Mouse (Mus musculus): ENCODE measurements around the gene Crlf1. TPM values are rescaled to one million over a fixed set of nuclear protein-coding genes. Genes with fewer than 3 reads are reported as not detected.

Gene Crlf1
- 2.4 and 2.9 TPM in 2 replicates for polyA plus RNA-seq (2015; fragmentation: Nextera tagmentation; extraction: Ambion mirVana)

DNA sequence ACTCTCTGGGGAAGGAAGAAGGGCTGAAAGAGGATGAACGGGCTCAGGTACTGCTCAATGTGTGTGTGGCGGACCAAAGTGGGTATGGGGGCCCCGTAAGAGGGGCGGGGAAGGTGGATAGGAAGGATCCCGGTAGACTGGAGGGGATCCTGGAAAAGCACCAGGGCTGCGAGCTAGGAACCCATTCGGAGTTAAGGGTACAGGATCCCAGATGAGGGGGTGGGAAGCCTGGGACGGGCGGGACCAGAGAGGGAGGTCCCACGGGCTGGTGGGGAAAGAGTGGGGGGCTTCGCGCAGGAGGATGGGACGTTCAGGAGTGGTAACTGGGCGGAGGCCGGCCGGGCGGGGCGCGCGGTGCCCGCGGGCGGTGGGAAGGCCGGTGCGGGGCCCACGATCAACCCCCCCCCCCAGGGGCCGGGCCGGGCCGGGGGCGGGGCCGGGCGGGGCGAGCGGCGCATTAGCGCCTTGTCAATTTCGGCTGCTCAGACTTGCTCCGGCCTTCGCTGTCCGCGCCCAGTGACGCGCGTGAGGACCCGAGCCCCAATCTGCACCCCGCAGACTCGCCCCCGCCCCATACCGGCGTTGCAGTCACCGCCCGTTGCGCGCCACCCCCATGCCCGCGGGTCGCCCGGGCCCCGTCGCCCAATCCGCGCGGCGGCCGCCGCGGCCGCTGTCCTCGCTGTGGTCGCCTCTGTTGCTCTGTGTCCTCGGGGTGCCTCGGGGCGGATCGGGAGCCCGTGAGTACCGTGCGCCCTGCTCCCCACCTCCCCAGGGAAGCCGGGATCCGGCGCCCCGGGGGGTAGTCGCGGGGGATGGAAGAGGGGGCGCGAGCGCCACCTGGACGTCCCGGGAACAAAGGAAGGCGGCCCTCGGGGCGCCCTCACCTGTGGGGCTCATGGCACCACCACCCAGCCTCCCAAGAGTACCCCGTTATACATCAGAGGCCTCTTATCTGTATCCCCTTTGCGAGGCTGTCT, at the start of gene Crlf1:
Crlf1 (plus strand) TSS at position 495 of the 977 bp plus-strand sequence.
- Histone ChIP-seq H3K4me3 (peak within 1 kb of the TSS; percentile 34), H3K27ac (no peak within 1 kb of the TSS), H3K4me2 (peak within 1 kb of the TSS; percentile 58), H3K9me3 (no peaks in the 10 kb centered on the region), H3K9ac (peak within 1 kb of the TSS; percentile 19), H3K4me1 (peaks cover 65% of the 10 kb centered on the region), H3K27me3 (replicated peaks) (peaks cover 98% of the 10 kb centered on the region), H3K36me3 (replicated peaks) (no peaks in the 10 kb centered on the region)
- no peak for ATAC-seq (replicated peaks)
- WGBS = under 1% methylated on average over 75 of the region's 93 CpGs

DNA sequence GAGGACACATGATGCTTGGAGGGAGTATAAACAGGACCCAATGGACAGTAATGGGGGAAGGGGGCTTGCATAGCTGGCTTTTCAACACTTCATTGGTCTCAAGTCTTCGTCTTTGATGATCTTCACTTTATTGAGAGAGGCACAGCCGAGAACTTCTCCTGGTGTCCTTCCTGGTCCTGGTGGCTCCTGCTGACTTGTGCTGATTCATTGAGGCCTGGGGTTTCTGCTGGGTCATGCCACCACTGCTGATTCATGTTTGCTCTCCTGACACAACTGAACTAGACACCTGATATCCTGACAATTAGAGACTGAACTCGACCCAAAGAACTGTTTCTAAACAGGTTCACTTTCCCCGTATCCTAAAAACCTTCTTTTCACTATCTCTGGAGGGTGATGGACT, 49.6 kb upstream of the Crlf1 start:
- Histone ChIP-seq H3K4me2 (no peak overlapping the region), H3K4me1 (peaks cover 13% of the 10 kb centered on the region), H3K36me3 (replicated peaks) (no peaks in the 10 kb centered on the region), H3K27ac (no peak overlapping the region), H3K9me3 (no peaks in the 10 kb centered on the region), H3K27me3 (replicated peaks) (peaks cover 3% of the 10 kb centered on the region; the same call in 1 of the 2 replicates), H3K9ac (no peak overlapping the region), H3K4me3 (no peak overlapping the region)
- ATAC-seq (replicated peaks) = no peak
- 89% methylated on average over 4 of the region's 4 CpGs for WGBS

DNA sequence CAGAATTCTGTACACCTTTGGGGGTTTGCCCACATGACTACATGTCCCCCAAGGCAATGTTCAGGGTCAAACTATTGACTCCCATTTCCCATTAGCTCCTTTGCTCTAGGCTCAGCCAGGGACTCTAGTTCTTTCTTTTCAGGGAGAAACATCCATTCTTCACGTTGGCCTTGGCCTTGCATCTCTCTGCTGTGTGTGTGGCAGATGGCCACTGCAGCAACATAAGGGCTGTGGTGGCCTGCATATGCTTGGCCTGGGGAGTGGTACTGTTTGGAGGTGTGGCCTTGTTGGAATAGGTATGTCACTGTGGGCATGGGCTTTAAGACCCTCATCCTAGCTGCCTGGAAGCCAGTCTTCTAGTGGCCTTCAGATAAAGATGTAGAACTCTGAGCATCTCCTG, 47.0 kb upstream of the Crlf1 start:
- H3K27ac ChIP-seq = no peak overlapping the region
- H3K4me2 ChIP-seq = no peak overlapping the region
- H3K9me3 ChIP-seq = no peaks in the 10 kb centered on the region
- peaks cover under 1% of the 10 kb centered on the region; the same call in 1 of the 2 replicates for H3K27me3 ChIP-seq (replicated peaks)
- no peak overlapping the region for H3K9ac ChIP-seq
- 0 out of 2 replicates have a peak, but pooled peaks cover 7% of the 10 kb centered on the region for H3K36me3 ChIP-seq (replicated peaks)
- no peaks in the 10 kb centered on the region for H3K4me1 ChIP-seq
- H3K4me3 ChIP-seq = no peak overlapping the region
- 71% methylated on average over 1 of the region's 1 CpGs for WGBS
- ATAC-seq (replicated peaks) = no peak

DNA sequence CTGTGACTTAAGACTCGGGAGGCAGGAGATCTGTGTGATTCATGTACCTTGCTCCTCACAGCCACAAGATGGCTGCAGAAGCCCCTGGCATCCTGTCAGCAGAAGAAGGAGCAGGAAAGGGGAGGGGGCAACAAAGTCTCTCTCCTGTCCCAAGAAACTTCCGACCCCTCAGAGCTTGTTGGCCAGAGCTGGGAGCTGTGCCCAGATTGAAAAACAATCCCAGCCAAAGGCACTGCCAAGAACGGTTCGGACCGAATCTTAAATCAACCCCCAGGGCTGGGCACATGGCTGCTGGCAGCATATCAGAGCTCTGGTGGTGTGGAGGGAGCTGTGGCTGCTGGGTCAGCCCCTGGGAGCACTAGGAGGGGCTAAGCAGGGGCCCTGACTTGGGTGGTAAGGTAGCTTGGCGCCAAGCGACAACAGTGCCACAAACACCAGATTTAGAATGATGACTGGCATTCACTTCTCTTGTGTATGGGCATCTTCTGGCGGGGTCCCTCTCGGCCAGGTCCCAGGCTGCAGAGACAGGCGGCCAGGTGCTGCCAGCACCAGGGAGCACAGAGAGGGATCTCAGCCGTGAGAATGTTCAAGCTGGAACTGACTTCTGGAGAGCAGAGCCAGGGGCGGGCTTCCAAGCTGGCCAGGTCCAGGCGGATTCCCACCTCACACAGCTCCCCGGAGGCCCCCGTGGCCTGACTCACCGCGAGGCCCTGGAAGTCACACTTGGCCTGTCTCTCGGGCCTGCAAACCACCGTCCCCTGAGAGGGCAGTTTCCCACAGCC, 45.1 kb upstream of the Crlf1 start:
- Histone ChIP-seq H3K27me3 (replicated peaks) (no peaks in the 10 kb centered on the region), H3K27ac (no peak overlapping the region), H3K4me3 (no peak overlapping the region), H3K4me2 (no peak overlapping the region), H3K9me3 (no peaks in the 10 kb centered on the region), H3K9ac (no peak overlapping the region), H3K4me1 (no peaks in the 10 kb centered on the region), H3K36me3 (replicated peaks) (0 out of 2 replicates have a peak, but pooled peaks cover 7% of the 10 kb centered on the region)
- 0 out of 2 replicates have a peak, but pooled peaks have one; percentile 38 for ATAC-seq (replicated peaks)
- 76% methylated on average over 19 of the region's 19 CpGs for WGBS

DNA sequence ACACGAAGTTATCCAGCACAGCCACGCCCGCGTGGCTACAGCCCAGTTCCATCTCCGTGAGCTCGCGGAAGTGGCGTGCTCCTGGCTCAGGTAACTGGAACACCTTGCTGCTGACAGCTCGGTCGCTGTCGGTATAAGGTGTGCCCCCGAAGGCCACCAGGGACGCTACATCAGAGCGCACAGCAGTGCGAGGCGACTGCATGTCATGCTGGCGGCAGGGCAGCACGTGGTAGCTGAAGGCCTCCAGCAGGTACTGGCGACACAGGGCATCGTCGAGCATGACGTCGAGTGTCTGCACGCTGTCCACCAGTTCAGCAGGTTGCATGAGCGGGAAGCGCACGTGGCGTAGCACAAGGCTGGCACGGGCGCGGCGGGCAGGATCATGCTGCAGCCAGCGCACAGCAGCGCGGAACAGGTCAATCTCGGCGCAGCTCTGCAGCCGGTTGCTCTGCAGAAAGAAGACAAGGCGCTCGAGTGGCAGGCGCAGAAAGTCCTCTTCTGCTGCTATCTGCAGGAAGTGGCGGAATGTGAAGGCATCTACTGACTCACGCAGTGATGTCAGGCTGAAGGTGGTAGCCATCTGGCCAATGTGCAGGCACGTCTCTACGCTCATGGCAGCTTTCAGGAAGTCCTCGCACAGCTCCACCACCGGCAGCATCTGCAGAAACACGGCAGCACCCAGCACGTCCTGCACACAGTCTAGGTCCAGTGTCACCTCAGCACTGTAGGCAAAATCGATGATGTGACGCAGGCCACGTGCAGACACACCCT, 40.6 kb upstream of the Crlf1 start:
- 65% methylated on average over 52 of the region's 52 CpGs for WGBS
- no peak for ATAC-seq (replicated peaks)

DNA sequence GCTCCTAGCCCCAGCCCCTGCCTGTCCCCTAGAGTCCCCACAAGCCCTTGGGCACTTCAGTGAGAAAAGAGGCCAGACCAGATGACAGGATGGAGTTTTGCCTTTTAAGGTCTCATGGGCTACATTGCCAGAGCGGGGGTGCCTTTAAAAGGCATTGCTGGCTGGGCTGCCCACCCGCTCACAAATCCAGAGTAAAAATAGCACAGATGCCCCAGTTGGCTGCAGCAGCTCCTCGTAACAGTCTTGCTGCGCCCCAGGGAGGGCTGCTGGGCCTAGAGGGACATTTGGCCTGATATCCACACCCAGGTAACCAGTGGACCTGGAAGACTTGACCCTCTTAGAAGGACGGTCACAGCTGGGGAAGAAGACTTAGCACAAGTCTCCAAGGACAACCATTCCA, 39.1 kb upstream of the Crlf1 start:
- no peak overlapping the region for H3K27ac ChIP-seq
- H3K4me1 ChIP-seq = no peaks in the 10 kb centered on the region
- 89% methylated on average over 5 of the region's 5 CpGs for WGBS
- H3K4me3 ChIP-seq = no peak overlapping the region
- no peak overlapping the region for H3K4me2 ChIP-seq
- 0 out of 2 replicates have a peak, but pooled peaks cover 7% of the 10 kb centered on the region for H3K36me3 ChIP-seq (replicated peaks)
- no peaks in the 10 kb centered on the region for H3K9me3 ChIP-seq
- H3K9ac ChIP-seq = no peak overlapping the region
- ATAC-seq (replicated peaks) = no peak
- no peaks in the 10 kb centered on the region for H3K27me3 ChIP-seq (replicated peaks)

More for the DNA sequence above, 40.6 kb upstream of the Crlf1 start:
- no peak overlapping the region for H3K9ac ChIP-seq
- H3K4me3 ChIP-seq = no peak overlapping the region
- no peak overlapping the region for H3K27ac ChIP-seq
- H3K4me2 ChIP-seq = no peak overlapping the region
- no peaks in the 10 kb centered on the region for H3K27me3 ChIP-seq (replicated peaks)
- no peaks in the 10 kb centered on the region for H3K4me1 ChIP-seq
- 0 out of 2 replicates have a peak, but pooled peaks cover 7% of the 10 kb centered on the region for H3K36me3 ChIP-seq (replicated peaks)
- no peaks in the 10 kb centered on the region for H3K9me3 ChIP-seq

DNA sequence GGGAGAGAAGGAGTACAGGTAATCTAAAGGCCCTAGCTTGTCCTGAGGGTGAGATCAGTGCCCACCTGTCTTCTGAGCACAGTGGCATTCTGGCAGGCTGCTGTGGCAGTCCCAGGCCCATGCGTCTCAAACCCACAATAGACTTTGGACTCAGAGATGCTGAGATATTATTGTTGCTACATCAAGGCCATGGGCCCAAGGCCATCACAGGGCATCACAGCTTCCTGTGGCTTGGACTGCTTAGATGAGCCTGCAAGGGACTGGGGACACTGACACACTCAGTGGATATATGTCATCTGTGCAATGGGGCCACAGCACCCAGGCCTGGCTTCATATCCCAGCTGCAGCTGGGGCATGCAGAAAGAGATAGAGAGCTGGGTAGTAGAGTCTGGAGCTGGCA, 36.0 kb upstream of the Crlf1 start:
- ATAC-seq (replicated peaks) = no peak
- H3K27ac ChIP-seq = no peak overlapping the region
- no peaks in the 10 kb centered on the region for H3K4me1 ChIP-seq
- no peak overlapping the region for H3K4me3 ChIP-seq
- 95% methylated on average over 1 of the region's 1 CpGs for WGBS
- no peaks in the 10 kb centered on the region for H3K9me3 ChIP-seq
- H3K4me2 ChIP-seq = no peak overlapping the region
- no peaks in the 10 kb centered on the region for H3K27me3 ChIP-seq (replicated peaks)
- H3K9ac ChIP-seq = no peak overlapping the region
- H3K36me3 ChIP-seq (replicated peaks) = no peaks in the 10 kb centered on the region

DNA sequence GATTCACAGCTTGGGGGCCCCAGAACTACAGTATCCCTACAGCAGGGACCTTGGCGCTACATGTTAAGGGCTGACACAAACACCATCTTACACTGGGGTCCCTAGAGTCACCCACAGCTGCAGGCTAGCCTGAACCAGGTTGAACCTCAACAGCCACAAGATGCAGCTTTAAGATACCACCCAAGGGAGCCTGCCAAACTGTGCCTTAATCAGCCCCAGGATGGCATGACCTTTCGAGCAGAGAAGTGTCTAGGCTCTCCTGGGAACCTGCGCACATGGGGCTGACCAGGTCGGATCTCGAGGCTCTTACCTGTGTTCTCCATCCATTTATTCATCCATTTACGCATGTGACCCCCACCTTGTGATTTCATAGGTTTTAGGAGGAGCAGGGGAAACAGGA, 35.1 kb upstream of the Crlf1 start:
- Histone ChIP-seq H3K9me3 (no peaks in the 10 kb centered on the region), H3K27ac (no peak overlapping the region), H3K4me3 (no peak overlapping the region), H3K36me3 (replicated peaks) (no peaks in the 10 kb centered on the region), H3K9ac (no peak overlapping the region), H3K4me1 (no peaks in the 10 kb centered on the region), H3K4me2 (no peak overlapping the region), H3K27me3 (replicated peaks) (no peaks in the 10 kb centered on the region)
- WGBS = 85% methylated on average over 6 of the region's 6 CpGs
- no peak for ATAC-seq (replicated peaks)

DNA sequence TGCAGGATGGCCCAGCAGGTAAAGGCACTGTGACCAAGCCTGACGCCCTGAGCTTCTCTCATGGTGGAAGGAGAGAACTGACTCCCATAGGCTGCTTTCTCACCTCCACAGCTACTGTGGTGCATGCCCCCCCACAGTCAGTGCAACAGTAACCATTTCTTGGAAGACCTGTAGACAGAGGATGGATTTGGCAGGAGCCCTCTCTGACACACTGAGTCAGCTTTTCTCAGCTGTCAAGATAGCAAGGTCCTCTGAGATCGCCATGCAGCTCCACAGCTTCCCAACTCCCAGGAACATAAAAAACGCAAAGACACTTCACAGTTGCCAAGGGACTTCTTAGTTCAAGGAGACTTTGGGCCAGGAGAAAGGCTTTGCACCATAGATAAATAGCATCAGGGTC, 34.5 kb upstream of the Crlf1 start:
- Histone ChIP-seq H3K36me3 (replicated peaks) (no peaks in the 10 kb centered on the region), H3K9me3 (no peaks in the 10 kb centered on the region), H3K27me3 (replicated peaks) (no peaks in the 10 kb centered on the region), H3K4me3 (no peak overlapping the region), H3K27ac (no peak overlapping the region), H3K9ac (no peak overlapping the region), H3K4me2 (no peak overlapping the region), H3K4me1 (peaks cover 4% of the 10 kb centered on the region; the same call in 1 of the 2 replicates)
- ATAC-seq (replicated peaks) = no peak
- 81% methylated on average over 3 of the region's 3 CpGs for WGBS

DNA sequence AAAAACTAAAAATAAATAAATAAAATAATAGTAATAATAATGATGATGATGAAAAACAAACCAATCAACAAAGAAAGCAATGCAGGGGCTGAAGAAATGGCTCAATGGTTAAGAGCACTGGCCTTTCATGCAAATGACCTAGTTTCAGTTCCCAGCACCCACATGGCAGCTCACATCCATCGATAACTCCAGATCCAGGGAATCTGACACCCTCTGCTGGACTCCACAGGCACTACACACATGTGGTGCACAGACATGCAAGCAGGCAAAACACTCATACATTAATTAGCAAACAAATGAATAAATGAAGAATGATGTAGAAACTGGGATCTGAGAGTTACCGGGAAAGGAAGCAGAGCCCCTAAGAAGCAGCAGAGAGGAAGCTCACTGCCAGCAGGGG, 33.3 kb upstream of the Crlf1 start:
- no peak overlapping the region for H3K4me3 ChIP-seq
- no peaks in the 10 kb centered on the region for H3K9me3 ChIP-seq
- peaks cover 7% of the 10 kb centered on the region; the same call in 1 of the 2 replicates for H3K4me1 ChIP-seq
- no peak overlapping the region for H3K27ac ChIP-seq
- WGBS = 97% methylated on average over 2 of the region's 2 CpGs
- H3K4me2 ChIP-seq = no peak overlapping the region
- H3K9ac ChIP-seq = no peak overlapping the region
- no peaks in the 10 kb centered on the region for H3K27me3 ChIP-seq (replicated peaks)
- ATAC-seq (replicated peaks) = no peak
- H3K36me3 ChIP-seq (replicated peaks) = no peaks in the 10 kb centered on the region

DNA sequence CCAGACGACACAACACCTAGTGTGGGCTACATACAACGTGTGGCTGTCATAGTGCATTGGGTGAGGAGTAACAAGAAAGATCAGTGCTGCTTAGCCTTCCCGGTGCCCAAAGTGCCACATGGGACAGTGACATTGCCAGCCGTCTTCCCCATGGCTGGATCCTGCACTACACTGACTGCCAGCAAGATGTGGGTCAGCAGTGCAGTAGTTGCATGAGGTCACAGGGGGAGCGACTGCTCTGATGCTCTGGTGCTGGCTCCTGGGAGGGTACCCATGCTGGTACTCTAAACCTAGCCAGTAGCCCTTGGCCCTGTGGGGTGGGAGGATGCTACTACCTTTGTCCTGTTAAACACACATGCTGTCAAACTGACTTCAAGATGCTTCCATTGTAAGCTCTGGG, 32.8 kb upstream of the Crlf1 start:
- Histone ChIP-seq H3K9me3 (no peaks in the 10 kb centered on the region), H3K4me1 (peaks cover 7% of the 10 kb centered on the region; the same call in 1 of the 2 replicates), H3K4me3 (no peak overlapping the region), H3K9ac (no peak overlapping the region), H3K27ac (no peak overlapping the region), H3K4me2 (no peak overlapping the region), H3K36me3 (replicated peaks) (no peaks in the 10 kb centered on the region), H3K27me3 (replicated peaks) (no peaks in the 10 kb centered on the region)
- no peak for ATAC-seq (replicated peaks)
- WGBS = 92% methylated on average over 5 of the region's 5 CpGs
